Mouse (Mus musculus): Measurements from ENCODE around the gene Vmn1r168. TPM values are rescaled to one million over a fixed set of nuclear protein-coding genes. Genes with fewer than 3 reads are reported as not detected.

Vmn1r168 gene
- not detected for total RNA-seq (2023)

DNA sequence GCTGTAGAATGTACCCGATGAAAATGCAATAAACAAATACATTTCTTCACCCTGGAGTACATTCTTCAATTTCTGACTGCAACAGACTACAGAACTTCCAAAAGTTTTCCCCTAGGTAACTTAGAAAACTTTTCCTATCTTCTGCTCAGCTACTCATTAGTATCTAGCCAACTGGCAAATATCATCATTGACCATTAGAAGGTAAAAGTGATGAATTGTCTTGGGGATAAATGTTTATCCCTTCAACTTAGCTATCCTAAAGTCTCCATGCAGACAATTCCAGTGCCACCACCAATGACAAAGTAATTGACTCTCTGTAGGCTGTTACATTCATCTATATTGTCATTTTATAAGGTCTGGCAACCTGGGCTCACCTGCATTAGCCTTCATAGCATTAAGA lies at the start of gene Vmn1r168:
Gene Vmn1r168 (plus strand): TSS at position 301 of the 400 bp plus-strand sequence.

DNA sequence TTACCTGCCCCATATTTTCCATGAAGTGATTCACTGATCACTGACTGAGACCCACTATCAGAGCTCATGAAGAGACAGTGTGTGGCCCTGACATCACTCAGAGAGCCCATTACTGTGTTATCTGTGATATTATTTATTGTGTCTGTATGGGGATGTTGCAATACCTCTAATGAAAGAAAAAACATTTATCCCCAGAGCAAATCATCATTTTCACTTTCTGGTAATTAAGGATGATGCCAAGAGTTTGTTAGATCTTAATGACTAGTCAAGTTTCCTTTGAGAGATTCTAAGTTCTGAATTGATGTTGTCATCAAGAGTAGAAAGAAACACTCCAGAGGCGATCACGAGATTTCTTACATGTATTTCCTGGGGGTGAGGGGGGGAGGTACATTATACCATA lies 32.4 kb upstream of the Vmn1r168 start, which contains the start of gene Vmn1r167:
Gene Vmn1r167 (minus strand): TSS at position 101 of the 400 bp plus-strand sequence.

GRCm38 (mm10) chr7:23575226-23575625 lies 35.7 kb downstream of the Vmn1r168 start, which contains the start of gene Vmn1r169:
Gene Vmn1r169, plus strand, starts transcription at chr7:23575526.

Other genes starting within 250 kb of the Vmn1r168 start
- not detected for gene Nlrp4e, start 238.5 kb upstream of the Vmn1r168 start, total RNA-seq (2023)
- not detected for gene Nlrp5, start 153.8 kb upstream of the Vmn1r168 start, total RNA-seq (2023)
- not detected for gene Vmn1r167, start 32.5 kb upstream of the Vmn1r168 start, total RNA-seq (2023)
- gene Vmn1r169, start 35.8 kb downstream of the Vmn1r168 start, total RNA-seq (2023) = not detected
- not detected for gene Vmn1r170, start 66.4 kb downstream of the Vmn1r168 start, total RNA-seq (2023)
- gene Vmn1r171, start 91.0 kb downstream of the Vmn1r168 start, total RNA-seq (2023) = not detected
- not detected for gene Vmn1r172, start 118.6 kb downstream of the Vmn1r168 start, total RNA-seq (2023)
- gene Vmn1r173, start 161.0 kb downstream of the Vmn1r168 start, total RNA-seq (2023) = not detected
- not detected for gene Vmn1r174, start 212.5 kb downstream of the Vmn1r168 start, total RNA-seq (2023)